Mouse (Mus musculus) lung, postnatal 25 days (tissue): Measurements from ENCODE around the gene P2ry12.
A peak's percentile ranks its signal among the peaks of the same experiment; 100 is the strongest.

ENCODE experiments used
- DNase-seq: peaks from one replicate; pipeline ENCODE4 v3.0.0; 2022; ENCODE audit warnings: low spot score

P2ry12 gene

DNA sequence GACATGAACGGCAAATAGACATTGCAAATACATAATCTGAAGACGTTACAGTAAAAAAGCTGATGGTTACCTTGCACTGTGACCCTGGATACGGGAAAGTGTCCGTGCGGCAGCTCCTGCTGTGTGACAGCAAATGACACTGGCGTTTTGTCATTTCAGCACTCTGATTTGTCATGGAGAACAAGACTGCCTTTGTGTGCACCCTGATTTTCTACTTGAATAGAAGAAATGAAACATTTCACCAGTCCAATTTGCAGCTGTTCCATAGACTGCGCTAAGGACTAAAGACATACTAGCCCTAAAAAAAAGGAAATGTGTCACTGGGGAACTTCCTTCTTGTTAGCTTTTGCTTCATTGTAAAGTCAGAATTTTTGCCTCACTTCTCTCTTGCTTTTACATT, at the start of gene P2ry12:
Gene P2ry12 (minus strand): TSS at position 168 of the 400 bp plus-strand sequence.
- DNase-seq: no peak

GRCm38 (mm10) chr3:59305518-59305917, 42.8 kb upstream of the P2ry12 start:
- peak; percentile 12 for DNase-seq

DNA sequence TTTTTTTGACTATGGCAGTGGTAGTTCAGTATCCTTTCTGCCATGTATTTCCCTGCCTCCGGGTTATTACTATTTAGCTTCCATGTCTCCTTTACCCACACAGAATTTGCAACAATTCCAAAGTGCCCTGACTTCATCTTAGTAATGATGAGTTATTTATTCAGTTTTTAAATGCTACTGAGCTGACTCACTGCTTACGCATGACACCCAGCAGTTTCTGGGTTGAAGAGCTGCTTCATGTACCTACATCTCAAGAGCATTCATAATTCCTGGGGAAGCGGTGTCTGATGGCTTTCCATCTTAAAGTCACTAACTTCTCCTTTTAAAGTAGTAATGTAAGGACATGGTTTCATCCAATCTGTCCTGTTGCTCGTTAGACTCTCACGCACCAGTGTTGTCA, 42.3 kb upstream of the P2ry12 start:
- no peak for DNase-seq

DNA sequence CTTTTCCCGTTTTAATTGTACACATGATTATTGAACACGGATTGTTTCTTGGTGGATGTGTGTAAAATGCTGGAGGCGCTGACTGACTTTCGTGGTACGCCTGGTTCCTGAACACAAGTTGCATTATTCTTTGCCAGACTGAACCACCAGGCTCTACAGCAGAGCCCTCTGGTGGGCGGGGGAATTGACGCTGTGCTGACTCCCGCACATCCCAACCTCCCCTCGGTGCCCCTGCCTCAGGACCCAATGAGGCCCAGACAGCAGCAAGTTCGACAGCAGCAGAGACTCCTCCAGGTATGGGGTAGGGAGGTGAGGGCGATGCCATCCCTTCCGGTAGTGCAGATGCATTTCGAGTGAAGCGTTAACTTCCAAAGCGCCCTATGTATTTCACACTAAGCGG, 35.0 kb upstream of the P2ry12 start:
- no peak for DNase-seq

GRCm38 (mm10) chr3:59296563-59297130, 34.0 kb upstream of the P2ry12 start:
- DNase-seq: no peak

GRCm38 (mm10) chr3:59295699-59296562, 33.3 kb upstream of the P2ry12 start:
- DNase-seq: no peak

DNA sequence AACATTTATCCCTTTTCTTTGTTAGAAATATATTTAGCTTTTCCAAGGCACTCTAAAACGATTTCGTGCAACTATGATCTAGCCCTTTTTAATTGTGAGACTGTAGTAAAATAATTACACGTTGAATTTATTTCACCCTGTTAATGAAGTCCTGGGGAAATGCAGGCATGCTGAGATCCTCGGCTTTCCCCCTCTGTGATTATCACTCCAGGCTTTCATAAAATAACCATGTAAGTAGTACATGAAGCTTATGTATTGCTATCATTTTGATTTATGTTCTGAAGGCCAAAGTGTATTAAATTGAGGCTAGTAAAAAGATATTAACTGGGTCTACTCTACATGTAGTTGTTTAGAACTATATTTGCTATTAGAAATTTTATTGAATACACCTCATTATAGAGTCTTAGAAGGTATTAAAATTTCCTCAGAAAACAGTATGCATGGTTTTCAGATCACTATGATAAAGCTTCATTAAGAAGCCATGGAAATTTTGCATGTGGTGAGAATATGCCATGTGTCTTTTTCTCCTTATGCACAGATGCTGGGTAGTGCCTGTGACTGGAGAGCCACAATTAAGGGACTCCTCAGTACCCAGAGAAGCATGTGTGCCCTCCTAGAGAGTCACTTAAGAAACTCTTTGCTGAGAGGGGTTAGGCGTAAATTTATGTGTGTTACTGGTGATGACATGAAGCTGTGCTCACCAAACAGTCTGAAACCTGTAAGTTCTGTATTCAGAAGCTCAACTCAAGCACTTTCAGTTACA, 30.9 kb upstream of the P2ry12 start:
- no peak for DNase-seq

DNA sequence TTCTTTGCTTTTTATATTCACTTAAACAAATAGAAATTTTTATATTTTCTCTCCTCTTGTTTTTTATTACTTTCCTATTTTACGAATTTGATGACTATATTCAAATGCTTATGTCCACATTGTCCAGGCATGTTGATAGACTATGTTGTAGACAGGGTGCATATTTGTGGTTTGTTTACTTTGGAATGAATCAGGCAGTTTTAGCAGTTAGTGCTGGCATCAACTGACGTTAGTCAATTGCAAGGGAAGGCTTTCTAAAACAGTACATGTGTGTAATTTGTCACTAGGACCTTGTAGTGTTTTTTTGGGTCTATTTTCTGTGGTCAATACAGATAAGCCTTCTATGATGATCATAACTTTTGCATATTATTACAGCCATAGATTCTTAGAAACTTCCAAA, 27.9 kb upstream of the P2ry12 start:
- no peak for DNase-seq

- DNase-seq: no peak
Measured at GRCm38 (mm10) chr3:59278620-59279019, 15.9 kb upstream of the P2ry12 start.

- DNase-seq: no peak
Measured at GRCm38 (mm10) chr3:59278254-59278533, 15.5 kb upstream of the P2ry12 start.

DNA sequence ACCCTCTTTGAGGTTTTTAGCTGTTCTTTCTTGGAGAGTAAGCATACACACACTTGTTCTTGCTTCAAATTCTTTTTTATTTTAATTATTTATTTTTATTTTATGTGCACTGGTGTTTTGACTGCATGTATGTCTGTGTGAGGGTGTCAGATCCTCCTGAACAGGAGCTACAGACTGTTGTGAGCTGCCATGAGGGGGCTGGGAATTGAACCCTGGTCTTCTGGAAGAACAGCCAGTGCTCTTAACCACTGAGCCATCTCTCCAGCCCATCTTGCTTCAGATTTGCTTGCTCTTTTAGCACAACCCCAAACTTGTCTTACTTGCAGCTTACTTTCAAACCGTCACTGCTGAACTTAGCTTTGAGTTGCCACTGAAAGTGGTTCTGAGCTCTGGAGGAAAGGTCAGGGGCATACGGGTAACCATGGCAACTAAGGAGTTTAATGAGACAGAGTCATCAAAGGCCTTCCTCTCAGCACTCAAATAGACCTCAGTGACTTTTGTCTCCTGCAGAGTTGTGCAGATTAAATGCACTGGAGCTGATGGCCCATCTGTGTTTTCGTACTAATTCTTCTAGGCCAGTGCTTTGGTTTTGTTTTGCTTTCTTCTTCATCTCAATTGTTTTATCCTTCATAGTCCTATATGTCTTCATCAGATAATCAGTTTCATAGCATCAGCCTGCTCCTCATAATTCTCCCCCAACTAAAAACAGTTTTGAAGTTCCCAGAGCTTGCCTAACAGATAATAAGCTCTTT, 15.0 kb upstream of the P2ry12 start:
- no peak for DNase-seq

GRCm38 (mm10) chr3:59270811-59271210, 8.1 kb upstream of the P2ry12 start:
- DNase-seq: no peak

- no peak for DNase-seq
Measured at GRCm38 (mm10) chr3:59263988-59264387, 1.3 kb upstream of the P2ry12 start.

GRCm38 (mm10) chr3:59263417-59263816, 746 bp upstream of the P2ry12 start:
- DNase-seq: no peak

- no peak for DNase-seq
Measured at GRCm38 (mm10) chr3:59261709-59262472, 780 bp downstream of the P2ry12 start.

GRCm38 (mm10) chr3:59260745-59261144, 1.9 kb downstream of the P2ry12 start:
- DNase-seq: peak; percentile 59

DNA sequence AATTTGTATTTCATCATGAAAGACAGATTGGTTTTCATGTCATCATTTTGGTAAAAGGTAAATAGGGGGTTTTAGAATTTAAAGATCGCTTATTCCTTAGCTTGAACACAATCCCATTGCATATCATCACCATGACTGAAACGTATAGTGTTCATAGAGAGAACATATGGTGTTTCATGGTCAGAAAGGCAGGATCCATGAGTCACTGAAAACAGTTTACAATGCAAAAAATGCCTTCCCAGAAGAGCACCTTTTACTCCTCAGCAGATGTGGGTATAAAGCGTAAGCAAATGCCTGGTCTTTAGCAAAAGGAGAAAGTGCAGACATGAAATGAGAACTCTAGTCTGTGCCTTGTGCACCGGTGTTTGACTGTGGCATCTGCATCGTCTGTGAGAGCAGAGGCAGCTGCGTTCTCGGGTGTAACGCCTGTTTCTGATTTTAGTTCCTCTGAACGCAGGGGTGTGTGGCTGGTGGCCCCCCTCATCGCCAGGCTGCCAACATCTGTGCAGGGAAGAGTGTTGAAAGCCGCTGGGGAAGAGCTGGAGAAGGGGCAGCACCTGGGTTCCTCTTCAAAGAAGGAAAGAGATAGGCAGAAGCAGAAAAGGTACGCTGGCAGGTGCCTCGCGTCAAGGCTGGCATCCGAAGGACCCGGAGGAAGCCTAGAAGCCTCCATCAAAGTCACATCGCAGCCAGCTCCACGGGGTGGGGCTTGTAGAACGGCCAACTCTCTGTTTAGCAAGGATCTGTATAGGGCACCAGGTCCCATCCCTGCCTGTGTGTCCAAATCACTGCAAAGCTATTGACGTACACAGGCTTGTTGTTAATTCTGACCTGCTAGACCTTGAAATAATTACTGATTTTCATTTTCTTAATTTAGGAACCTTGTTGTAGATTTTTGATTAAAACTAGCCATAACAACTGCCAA, 4.7 kb downstream of the P2ry12 start:
- no peak for DNase-seq

- DNase-seq: no peak
Measured at GRCm38 (mm10) chr3:59250454-59250853, 12.2 kb downstream of the P2ry12 start.

GRCm38 (mm10) chr3:59248031-59248430, 14.6 kb downstream of the P2ry12 start:
- DNase-seq: no peak

DNA sequence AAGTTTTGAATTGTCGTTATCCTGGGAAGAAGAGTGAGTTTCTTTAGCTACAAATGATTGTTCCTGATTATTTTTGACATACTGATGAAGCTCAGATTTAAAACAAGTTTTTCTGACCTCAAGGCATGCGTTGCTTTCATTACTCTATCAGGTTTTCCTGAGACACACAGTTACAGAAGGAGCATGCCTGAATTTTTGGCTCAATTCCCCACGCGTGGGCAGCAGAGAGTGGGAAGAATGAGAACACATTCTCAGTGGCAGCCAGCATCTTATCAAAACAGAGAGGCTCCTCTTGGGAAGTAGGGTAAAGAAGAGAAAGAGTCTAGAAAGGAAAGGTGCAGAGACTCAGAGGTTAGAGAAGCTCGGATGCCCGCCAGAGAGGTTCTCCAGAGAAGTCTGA, 19.3 kb downstream of the P2ry12 start:
- DNase-seq: no peak

DNA sequence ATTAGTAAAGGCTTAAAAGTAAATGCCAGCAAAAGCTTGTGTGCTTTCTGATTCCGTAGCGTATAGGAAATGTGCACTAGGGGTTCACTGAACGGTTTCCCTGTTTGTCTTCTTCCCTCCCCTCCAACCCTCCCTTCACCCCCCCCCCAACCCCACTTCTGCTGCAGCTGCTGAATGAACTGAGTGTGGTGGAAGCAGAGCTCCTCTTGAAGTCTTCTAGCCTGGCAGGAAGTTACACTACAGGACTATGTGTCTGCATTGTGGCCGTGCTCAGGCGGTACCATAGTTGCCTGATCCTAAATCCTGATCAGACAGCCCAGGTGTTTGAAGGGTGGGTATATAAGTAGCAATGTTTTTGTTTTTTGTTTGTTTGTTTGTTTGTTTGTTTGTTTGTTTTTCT, 27.8 kb downstream of the P2ry12 start:
- no peak for DNase-seq
